Mouse (Mus musculus) small intestine, adult 2 months (tissue): ENCODE measurements at regions not wholly inside any gene's neighbourhood (a gene's known extent, or its start where the extent isn't known, plus 50 kb on each side); places are given as distances from the start of the nearest gene placed in this dataset.

ENCODE experiments used
- CTCF ChIP-seq: fragments of 200-500 bp; IDR thresholded peaks from 2 replicates; pipeline ENCODE4 v1.5.1; 2012; ENCODE audit warnings: low read depth, mild to moderate bottlenecking, control low read depth, inconsistent platforms, low read length, moderate library complexity, mixed read lengths; ENCODE audit not compliant: insufficient replicate concordance, insufficient read length; ENCODE audit errors: extremely low read depth
- POLR2A ChIP-seq: fragments of 200-500 bp; IDR thresholded peaks from 2 replicates; pipeline ENCODE4 v1.6.1; 2012; ENCODE audit warnings: low read depth, mild to moderate bottlenecking, control low read depth, inconsistent platforms, low read length, moderate library complexity

- no peak for TF ChIP-seq CTCF
- no peak for TF ChIP-seq POLR2A
Observed at GRCm38 (mm10) chr5:39348680-39349079, 406.6 kb downstream of the Hs3st1 start.
